In the genomic region with DNA sequence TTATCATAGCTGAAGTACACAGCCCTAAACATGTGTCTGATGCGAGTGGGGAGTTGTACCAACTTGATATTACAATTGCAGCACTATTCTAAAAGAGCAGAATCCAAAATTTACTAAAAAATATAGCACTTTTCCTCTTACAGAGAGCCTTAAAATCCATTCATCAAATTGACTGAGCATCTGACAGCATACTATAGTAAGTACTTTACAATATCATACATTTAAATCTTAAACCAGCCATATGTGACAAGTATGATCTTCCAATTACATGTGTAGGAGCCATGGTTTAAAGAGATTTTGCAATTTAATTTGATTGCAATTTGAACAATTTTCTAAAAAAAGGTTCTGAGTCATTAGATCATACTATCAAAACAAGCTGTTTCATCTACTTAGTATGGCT, we compare ENCODE assay signal across 33 mouse cellular contexts.
"Had no signal": no experiment of that assay in that cellular context is flagged by ENCODE, and none has a peak within 500 bp of the region (broad histone marks: within the 10 kb centered on the region; RNA-seq: fewer than 3 reads in every experiment).

No protein-coding gene starts in this region.

- H3K9ac ChIP-seq: heart, embryonic 12.5 days; heart, embryonic 13.5 days; heart, embryonic 15.5 days; hindbrain, embryonic 12.5 days; hindbrain, embryonic 13.5 days; hindbrain, embryonic 14.5 days; hindbrain, embryonic 15.5 days; intestine, embryonic 15.5 days; kidney, embryonic 15.5 days had no signal

- ATAC-seq: hindbrain, embryonic 16.5 days; hindbrain, postnatal 0 days; inflammation-experienced regulatory T-cells, adult 6 months; intestine, embryonic 15.5 days; intestine, embryonic 16.5 days; intestine, postnatal 0 days had no signal

- H3K4me1 ChIP-seq: heart, embryonic 12.5 days; heart, embryonic 13.5 days; heart, embryonic 15.5 days; hindbrain, embryonic 10.5 days; hindbrain, embryonic 12.5 days; hindbrain, embryonic 13.5 days; hindbrain, embryonic 15.5 days; intestine, embryonic 15.5 days; kidney, embryonic 15.5 days had no signal

- H3K27ac ChIP-seq: heart, embryonic 13.5 days; heart, embryonic 15.5 days; hindbrain, embryonic 10.5 days; hindbrain, embryonic 12.5 days; hindbrain, embryonic 13.5 days; hindbrain, embryonic 14.5 days; hindbrain, embryonic 15.5 days; hindbrain, postnatal 0 days; intestine, embryonic 15.5 days; kidney, embryonic 15.5 days; kidney, postnatal 0 days; left cerebral cortex, adult 2 months had no signal

- H3K4me3 ChIP-seq: heart, embryonic 12.5 days; heart, embryonic 13.5 days; heart, embryonic 15.5 days; hindbrain, embryonic 10.5 days; hindbrain, embryonic 12.5 days; hindbrain, embryonic 13.5 days; hindbrain, embryonic 15.5 days; intestine, embryonic 15.5 days; kidney, embryonic 15.5 days; left cerebral cortex, adult 2 months had no signal

- H3K27me3 ChIP-seq: heart, embryonic 12.5 days; heart, embryonic 13.5 days; heart, embryonic 15.5 days; hindbrain, embryonic 12.5 days; hindbrain, embryonic 13.5 days; hindbrain, embryonic 15.5 days; intestine, embryonic 15.5 days; kidney, embryonic 15.5 days had no signal

- DNase-seq: heart, postnatal 10 days; heart, postnatal 14 days; heart, postnatal 36 days; heart, postnatal 4 days; kidney, adult 11 months; kidney, adult 18-20 months; kidney, adult 2 months; kidney, adult 8-10 months; kidney, adult 9 months; kidney, postnatal 10 days; kidney, postnatal 14 days; kidney, postnatal 25 days; kidney, postnatal 36 days; kidney, postnatal 4 days; layer of hippocampus, adult 9-11 months had no signal

- H3K4me2 ChIP-seq: heart, embryonic 11.5 days; heart, embryonic 12.5 days; heart, embryonic 13.5 days; heart, embryonic 15.5 days; hindbrain, embryonic 12.5 days; hindbrain, embryonic 13.5 days; hindbrain, embryonic 14.5 days; hindbrain, embryonic 15.5 days; intestine, embryonic 15.5 days; kidney, embryonic 15.5 days had no signal

- H3K36me3 ChIP-seq: heart, embryonic 12.5 days; heart, embryonic 13.5 days; heart, embryonic 15.5 days; hindbrain, embryonic 10.5 days; hindbrain, embryonic 12.5 days; hindbrain, embryonic 13.5 days; hindbrain, embryonic 15.5 days; intestine, embryonic 15.5 days; kidney, embryonic 15.5 days had no signal

- H3K9me3 ChIP-seq: heart, embryonic 12.5 days; heart, embryonic 13.5 days; heart, embryonic 15.5 days; hindbrain, embryonic 10.5 days; hindbrain, embryonic 12.5 days; hindbrain, embryonic 13.5 days; hindbrain, embryonic 15.5 days; intestine, embryonic 15.5 days; kidney, embryonic 15.5 days had no signal
